Mouse (Mus musculus): ENCODE measurements around the gene Lhx8.

Gene Lhx8

DNA sequence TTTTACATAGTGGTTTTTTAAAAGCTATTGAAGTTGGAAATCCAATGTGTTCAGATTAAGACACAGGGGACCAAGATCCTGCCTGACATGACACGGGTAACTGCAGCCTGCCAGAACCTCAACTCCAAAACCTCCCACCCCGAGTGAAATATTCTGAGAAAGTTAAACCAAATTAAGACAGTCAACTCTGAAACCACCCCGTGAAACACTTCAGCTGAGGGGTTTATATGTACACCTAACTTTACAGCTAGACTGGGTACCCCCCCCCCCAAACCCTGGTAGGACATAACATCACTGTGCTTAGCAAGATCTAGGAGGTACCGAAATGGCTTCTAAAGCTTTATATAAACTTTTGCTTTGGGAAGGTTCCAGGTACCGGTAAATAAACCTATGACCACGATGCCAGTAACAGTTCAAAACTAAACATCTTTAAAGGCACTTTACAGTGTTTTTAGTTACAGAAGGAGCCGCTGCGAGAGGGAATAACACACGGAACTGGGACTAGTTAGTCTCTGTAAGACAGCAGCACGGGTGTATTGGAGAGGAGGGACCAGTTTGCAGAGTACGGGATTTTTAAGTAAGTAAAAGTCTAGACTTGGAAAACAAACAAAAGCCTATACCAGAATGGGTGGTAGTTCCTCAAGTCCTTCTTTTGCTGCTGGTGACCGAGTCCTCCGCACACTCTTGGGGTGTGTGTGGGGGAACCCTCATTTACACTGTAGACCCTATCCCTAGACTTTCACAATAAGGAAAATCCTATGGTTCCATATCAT lies 3.2 kb downstream of the Lhx8 start:
- peak; percentile 22 for DNase-seq (ENCODE audit: low read depth, low spot score)

DNA sequence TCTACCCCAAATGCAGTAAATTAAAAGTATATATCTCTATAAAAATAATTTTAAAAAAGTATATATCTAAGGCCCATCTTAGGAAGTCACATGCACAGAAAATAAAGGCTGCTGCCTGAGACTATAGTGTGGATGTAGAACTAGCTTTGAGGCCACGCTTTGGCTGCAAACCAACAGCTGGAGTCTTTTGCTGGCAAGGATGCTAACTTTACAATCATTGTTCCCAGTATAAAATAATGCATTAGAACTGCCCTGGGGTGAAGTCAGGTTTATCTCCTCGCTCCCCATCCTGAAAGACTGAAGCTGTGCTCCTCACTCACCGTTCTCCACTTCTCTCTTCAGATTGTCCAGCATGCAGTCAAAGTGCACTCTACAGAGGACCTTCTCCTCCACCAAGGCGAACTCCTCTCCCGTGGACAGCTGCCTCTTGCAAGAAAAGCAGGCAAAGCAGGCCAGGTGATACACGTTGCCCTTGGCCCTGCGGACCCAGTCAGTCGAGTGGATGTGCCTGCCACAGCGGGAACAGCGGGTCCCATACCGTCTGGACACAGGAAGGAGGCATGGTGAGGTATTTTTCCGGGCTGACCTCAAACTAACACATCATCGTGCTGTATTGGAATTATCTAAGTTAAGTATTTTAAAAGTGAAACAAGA lies 8.4 kb downstream of the Lhx8 start:
- no peak for DNase-seq (ENCODE audit: low read depth, low spot score)

DNA sequence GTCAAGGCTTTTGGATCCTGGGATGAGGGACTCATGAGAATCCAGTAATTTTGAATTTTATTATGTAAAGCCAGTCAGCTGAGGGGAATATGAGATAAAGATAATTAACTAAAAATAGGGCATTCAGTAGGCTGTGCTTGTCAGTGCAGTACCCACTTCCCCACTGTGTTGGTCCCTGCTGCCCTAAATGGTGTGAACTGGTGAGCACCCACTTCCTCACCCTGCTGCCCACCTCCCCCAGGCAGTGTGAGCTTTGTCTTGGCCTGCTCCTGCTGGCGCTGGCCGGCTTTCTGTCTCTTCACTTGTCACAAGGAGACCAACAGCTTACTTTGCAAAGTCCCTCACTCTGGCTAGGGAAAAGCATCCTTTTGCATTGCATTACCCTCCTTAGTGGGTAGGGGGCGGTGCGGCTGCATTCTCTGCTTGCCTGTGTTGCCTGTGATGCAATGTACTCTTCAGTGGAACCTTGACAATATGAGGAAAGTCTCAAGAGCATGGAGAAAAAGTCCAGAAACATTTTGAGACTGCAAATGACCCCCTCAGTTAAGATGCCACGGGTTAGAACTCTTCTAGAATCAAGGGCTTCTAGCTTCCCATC lies 12.7 kb downstream of the Lhx8 start:
- peak; percentile 73 for DNase-seq (ENCODE audit: low read depth, low spot score)

DNA sequence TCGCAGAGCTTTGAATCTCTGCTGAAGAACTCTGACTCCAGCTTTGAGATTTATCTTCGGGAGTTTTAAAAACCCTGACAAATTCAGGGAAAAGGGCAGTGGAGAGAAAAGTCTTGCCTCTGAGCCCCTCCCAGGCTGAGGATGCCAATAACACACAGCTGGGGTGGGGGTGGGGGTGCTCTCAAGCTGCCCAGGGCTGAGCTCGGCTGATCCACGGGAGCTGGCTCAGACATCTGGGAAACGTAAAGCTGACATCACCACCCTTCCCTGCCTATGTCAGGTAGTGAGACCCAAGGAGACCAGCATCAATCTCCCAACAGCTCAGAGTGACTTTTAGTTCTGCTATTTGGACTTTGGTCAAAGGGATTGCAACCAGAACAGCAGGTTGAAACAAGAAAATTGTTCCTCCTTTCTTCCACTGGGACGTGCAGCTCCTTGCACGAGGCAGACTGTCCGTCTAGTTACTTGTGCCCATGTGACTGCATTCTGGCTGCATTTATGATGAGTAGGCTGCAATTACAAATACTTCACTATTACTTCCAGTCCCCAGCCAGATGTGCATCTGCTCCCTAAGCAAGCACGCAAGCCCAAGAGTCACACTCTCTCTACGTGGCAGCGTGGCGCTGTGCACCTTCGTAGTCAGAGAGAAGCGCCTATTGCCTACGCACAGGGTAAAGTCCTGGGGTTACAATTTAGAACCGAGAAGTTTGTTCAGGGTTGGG lies 25.1 kb downstream of the Lhx8 start:
- DNase-seq (ENCODE audit: low read depth, low spot score): no peak

DNA sequence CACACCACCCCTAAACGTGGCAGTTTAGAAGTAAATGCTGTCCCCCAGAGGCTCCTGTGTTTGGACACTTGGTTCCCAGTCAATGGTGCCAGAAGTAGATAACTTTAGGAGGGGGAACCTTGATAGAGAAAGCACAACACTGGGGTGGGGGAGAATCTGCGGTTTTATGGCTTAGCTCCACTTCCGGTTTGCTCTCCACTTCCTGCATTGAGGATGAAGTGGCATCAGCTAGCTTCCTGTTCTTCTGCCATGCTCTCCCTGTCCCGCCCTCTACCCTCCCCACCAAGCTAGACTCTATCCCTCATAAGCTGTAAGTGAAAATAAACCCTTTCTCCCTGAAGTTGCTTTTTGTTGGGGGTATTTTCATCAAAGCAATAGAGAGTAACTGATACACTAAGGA lies 29.4 kb downstream of the Lhx8 start:
- DNase-seq (ENCODE audit: low read depth, low spot score): no peak

DNA sequence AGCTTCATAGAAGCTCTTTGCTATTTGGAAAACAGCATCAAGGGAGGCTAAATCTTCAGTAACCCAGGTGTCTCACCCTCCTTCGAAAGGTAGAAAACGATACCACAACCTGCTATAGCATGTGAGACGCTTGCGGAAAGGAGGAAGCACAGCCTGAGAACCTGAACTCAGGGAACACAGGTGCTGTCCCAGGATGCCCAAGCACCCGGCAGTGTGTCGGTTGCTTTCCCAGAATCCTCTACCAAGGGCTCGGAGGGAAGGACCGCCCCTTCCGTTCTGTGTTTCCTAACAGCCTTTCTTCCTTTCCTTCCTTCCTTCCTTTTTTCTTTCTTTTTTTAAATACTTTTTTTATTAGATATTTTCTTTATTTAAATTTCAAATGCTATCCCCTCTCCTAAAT lies 30.5 kb downstream of the Lhx8 start:
- DNase-seq (ENCODE audit: low read depth, low spot score): no peak

DNA sequence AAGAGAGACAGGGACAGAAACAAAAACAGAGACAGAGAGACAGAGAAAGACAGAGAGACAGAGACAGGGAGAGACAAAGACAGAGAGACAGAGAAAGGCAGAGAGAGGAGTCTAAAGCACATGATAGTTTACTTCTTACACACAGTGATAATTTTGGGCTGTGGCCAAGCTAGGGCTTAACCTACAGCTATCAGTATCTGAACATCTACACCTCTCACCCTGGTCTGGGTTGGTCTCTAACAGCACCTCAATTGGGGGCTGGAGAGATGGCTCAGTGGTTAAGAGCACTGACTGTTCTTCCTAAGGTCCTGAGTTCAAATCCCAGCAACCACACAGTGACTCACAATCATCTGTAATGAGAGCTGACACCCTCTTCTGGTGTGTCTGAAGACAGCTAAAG lies 32.0 kb downstream of the Lhx8 start:
- DNase-seq (ENCODE audit: low read depth, low spot score): no peak

DNA sequence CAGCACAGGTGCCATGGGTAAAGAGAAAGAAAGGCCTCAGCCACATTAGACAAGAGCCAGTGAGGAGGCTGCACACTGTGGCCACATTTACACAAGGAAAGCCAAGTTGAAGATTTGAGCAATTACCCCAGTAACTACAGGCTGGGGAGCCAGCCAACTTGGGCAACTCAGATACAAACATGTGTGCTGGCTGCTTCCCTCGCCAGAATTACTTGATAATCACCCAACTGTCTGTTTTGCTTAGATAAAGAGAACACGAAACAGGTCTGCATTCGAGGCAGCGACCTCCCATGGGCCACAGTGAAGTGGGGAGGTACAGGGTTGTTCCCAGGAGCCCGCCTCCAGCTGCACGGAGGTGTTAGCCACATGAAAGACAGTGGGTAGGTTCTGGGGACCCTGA lies 33.0 kb downstream of the Lhx8 start:
- no peak for DNase-seq (ENCODE audit: low read depth, low spot score)

DNA sequence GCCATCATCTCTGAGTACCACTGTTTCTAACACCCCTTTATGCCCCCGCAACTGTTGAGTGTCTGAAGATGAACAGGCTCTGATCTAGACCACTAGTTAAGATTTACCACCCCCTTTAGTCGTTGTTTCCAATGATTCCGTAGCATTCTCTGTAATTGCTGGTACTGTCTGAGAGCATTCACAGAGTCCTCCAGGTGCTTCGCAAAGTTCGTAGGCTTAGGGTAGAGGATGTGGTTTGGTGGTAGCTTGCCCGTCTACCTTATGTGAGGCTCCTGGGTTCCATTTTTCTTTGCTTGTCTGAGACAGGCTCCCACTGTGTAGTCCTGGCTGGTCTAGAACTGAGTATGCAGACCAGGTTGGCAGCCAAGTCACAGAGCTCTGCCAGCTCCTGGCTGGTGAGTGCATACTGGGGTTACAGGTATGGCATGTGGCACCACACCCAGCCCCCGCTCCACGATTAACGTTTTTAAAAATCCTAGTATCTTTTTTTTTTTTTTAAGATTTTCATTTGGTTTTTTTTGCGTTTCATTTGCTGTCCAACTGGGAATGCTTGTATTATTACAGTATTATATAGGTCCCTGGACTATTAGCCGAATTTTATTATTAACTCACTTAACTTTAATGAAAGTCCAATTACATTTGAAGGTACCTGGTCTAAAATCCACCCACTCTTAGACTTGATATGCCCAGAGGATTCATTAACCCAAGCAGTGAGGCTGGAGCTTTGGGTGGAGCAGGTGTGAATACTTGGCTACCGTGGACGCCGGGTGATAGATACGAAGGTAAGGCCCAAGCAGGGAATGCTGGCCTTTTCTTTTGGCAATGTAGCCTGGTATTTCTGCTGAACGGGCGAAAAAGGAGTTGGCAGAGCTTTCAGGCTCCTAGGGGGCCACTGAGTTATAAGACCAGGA lies 35.3 kb downstream of the Lhx8 start:
- no peak for DNase-seq (ENCODE audit: low read depth, low spot score)

DNA sequence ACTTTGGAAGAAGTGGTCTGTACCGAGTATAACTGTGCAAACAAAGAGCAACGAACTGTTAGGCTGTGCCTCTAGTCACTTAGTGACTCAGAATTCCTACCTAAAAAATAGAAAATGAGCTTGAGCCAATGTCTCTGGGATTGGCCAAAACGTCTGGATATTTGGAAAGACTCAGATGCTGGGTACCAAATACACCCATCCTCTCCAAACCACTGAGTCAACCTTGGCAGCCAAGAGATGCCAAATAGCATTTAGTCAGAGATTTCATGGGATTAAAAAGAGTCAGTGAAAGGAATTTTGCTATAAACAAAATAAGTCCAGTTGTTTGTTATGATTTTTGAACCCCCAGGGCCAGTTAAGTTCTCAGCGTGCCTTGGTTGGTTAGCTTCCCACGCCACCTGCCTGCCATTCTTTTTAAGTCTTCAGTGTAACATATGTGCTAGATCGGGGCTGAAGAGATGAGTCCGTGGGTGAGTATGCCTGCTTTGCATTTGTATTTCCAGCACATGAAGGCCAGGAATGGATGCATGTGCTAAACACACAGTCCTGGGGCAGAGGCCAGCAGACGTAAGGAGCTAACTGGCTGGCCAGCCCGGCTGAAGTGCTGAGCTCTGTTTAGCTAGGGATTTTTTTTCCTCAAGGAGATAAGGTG lies 36.5 kb downstream of the Lhx8 start:
- no peak for DNase-seq (ENCODE audit: low read depth, low spot score)

DNA sequence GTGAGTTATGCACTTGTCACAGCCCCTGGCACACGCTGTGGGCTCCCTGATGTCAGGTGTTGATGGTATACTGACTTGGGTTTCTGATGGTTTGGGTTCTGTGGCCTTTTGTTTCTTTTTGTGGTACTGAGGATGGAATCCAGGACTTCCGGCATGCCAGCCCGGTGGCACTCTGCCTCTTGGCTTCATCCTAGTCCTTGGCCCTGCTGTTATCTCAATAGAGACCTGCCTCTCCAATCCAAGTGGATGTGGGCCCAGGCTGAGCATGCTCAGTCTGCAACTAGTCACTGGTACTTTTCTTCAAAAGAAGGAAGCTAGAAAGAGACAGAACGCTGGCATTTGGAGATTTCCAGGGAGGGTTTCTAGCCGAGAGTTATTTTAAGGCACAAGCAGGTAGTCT lies 38.3 kb downstream of the Lhx8 start:
- DNase-seq (ENCODE audit: low read depth, low spot score): no peak

DNA sequence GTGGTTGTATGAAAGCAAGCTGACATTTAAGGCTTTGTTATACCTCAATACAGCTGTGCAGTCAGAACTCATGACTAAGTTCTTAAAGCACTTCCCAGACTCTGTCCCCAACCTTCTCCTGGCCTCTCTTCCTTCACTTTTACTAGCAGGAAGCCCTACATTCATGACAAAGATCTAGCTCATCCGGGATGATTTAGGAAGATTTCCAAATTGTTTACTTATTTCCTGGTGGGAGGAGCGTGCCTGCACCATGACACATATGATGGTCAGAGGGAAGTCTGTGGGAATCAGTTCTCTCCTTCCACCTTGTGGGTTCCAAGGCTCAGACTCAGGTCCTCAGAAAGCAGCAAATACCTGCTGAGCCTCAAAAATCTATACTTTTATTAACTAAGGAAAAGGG lies 40.1 kb downstream of the Lhx8 start:
- DNase-seq (ENCODE audit: low read depth, low spot score): no peak

DNA sequence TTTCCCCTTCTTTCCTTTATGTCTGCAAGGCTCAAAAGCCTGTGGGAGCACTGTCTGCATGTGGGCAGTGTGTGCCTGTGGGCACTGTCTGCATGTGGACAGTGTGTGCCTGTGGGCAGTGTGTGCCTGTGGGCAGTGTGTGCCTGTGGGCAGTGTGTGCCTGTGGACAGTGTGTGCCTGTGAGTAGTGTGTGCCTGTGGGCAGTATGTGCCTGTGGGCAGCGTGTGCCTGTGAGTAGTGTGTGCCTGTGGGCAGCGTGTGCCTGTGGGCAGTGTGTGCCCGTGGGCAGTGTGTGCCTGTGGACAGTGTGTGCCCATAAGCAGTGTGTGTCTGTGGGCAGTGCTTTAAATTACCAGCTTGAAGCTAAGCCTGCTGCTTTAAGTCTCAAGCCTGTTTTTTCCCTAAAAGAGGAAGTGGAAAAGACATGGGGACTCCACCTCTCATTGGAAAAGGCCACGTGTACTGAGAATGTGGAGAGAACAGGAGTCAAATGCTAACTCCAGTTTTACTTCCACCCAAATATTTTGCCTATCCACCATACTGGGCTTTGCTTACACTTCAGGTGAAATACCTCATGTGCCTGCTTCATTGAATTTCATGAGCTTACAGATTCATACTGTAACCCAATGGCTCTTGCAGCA lies 41.9 kb downstream of the Lhx8 start:
- DNase-seq (ENCODE audit: low read depth, low spot score): no peak

DNA sequence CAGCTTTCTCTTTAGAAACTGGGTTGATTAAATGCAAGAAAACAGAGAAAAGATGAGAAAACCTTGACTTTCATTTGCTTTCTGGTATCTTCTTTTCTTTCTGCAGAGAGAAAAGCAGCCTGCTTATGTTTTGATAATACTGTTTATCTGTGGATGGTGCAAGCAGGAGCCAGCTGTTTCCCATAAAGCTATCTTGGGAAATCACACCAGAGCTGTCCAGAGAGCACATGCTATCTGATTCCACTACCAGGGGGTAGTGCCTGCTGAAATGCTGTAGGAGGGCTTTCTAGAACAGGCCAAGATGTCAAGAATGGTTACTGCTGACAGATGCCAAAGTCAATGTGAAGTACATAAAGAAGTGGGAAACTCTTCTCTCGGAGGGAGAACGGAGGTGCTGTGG lies 43.2 kb downstream of the Lhx8 start:
- DNase-seq (ENCODE audit: low read depth, low spot score): no peak

DNA sequence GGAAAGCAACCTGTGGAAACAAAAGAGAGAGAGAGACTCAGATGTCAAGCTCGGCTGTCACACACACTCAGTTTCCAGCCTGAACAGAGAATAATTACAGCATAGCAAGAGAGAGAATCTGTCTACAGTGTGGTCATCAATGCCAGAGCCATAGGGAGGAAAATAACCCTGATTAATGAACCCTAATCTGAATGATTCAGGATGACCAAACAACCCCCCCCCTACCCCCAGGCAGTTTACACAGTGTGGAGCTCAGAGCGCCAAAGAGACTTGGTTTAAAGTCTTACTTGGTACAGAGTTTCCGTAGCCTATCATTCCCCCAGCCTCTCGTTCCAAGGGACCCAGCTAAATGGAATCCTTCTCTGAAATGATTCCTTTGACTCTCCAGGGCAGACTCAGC lies 45.1 kb downstream of the Lhx8 start:
- DNase-seq (ENCODE audit: low read depth, low spot score): no peak

DNA sequence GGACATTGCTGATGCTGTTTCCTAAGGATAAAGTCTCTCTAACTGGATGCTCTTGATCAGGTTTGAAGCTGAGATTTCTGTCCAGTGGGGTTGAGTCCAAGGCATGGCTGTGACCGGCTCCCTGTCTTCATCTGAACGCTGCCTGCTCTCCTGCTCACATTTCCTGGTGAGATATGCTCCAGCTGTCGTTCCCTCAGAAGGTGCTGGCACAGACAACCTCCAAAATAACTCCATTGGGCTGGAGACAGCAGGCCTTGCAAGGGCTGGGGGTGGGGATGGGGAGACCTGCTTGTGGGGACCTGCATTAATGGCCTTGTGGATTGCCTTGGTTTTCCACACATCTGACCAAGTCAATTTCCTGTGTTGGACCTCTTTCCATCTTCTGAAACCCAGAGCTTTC lies 46.2 kb downstream of the Lhx8 start:
- DNase-seq (ENCODE audit: low read depth, low spot score): no peak

DNA sequence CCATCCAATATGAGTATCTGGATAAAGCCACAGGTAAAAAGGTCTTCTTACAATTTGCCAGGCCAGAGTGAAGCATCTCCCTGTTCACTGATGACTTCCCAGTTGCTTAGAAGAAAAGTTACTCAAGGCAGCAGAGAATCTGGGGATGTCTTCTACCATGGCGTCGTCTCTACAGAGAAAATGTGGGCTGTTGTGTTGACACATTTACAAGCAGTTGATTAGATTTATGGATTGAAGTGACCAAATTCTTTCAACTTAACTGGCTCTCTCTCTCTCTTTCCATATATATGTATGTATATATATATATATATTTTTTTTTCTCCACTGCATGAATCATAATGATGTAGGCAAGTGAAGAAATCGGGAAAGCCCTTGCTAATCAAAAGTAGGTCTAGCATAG lies 55.8 kb downstream of the Lhx8 start:
- no peak for DNase-seq (ENCODE audit: low read depth, low spot score)

DNA sequence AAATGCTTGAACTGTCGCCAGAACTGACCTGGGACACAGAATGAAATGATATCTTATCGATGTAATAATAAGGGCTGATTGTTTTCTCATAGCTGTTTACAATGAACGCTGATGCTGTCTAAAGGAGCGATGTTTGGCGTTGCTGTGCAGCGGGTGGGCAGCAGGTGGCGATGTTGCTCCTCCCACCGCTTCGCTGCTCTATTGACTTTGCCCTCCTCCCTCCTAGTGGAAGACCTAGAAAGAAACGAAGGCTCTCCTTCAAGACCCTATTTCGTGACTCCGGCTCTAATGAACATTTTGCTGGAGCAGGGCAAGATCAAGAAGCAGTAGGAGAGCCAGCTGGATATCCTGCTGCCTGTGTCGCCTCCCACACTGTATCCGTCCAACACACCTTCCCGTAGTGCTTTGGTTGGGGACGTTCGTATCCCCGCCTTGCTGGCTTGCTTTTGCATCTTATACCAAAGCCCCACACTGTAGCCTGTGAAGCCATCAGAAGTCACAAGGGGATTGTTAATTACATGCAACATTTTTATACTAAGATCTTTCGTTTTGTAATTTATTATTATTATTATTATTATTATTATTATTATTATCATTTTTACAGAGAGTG lies 60.6 kb downstream of the Lhx8 start:
- DNase-seq (ENCODE audit: low read depth, low spot score): peak; percentile 80

DNA sequence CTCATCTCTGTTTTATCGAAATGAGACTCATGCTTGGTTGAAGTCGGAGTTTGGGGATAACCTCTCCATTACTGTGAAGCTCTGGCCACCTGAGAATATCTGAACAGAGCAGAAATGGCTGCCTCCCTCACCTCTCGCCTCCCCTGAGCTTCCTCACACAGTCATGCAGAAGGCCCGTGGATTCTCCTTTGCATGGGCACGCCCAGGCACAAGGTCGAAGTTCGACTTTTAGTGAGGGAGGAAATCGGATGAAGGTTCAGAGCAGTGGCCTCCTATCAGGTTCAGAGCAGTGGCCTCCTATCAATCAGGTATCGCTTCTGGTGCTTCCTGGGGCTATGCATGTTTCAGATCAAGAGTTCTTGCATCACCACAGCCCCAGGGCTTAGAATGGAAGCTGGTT lies 62.1 kb downstream of the Lhx8 start:
- DNase-seq (ENCODE audit: low read depth, low spot score): peak; percentile 40

DNA sequence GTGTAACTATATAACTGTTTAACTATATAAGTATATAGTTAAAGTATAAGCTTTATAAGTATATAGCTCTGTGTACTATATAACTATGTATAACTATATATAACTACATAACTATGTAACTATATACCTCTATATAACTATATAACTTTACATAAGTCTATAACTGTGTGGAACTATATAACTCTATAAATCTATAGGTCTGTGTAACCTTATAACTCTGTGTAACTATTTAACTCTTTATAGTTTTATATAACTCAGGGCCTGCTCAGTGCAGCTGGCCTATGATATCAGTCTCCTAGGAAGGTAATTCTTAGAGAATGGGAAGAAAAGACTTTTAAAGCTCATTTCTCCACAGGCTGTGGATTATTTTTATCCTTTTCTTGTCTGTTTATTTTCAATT lies 73.1 kb downstream of the Lhx8 start:
- no peak for DNase-seq (ENCODE audit: low read depth, low spot score)

Measured in ZHBTc4 (cell line).